Mouse (Mus musculus) left cerebral cortex, adult 18-20 months (tissue): ENCODE measurements around the gene Ost4. TPM values are rescaled to one million over a fixed set of nuclear protein-coding genes. Genes with fewer than 3 reads are reported as not detected.

Experiments used
- DNase-seq, 2 experiments: peaks; one replicate each; pipeline ENCODE4 v3.0.0; 2021 to 2022; ENCODE audit warnings: low spot score in 2 of 2, mixed read lengths in 1 of 2
- total RNA-seq, 2 experiments: library from RNA; stranded (reverse); gene quantifications; 2 replicates each; pipeline ENCODE4 v1.2.3; 2021

Ost4 gene
- total RNA-seq, 2 experiments from 2014 or later = 103 to 111 TPM

DNA sequence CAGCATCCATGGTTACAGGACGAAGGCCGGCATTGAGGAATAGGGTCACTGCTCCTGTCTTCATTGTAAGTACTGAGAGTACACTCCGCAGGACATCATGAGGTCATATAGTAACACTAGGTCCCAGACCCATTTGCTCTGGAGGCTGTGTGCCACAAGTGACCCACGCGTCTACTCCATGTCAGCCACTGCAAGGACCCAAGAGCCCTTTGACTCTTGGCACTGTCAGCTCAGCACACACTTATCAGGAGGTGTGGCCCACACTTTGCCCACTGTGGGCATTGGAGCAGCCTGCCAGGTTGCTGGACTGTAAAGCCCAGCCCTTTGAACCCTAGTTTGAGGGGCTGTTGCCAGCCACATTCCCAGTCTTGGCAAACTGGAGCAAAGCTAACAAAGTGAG, 17.6 kb upstream of the Ost4 start:
- no peak for DNase-seq

DNA sequence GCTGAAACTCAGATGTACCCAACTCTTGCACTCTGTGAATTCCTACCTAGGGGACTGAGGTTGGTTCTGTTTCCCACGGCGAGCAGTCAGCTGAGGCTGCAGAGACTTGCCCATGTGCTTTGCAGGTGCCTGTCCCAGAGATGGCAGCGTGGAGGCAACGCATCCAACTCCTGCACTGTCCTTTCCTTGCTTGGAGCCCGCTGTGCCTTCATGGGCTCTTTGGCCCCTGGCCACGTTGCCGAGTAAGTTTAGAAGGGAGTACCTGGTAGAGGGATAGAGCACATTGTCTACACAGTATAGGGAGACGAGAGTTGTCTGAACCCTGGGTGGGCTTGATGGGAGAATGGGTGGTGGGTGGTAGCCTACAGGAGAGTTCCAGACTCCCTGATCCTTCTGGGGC, 17.0 kb upstream of the Ost4 start:
- no peak for DNase-seq

DNA sequence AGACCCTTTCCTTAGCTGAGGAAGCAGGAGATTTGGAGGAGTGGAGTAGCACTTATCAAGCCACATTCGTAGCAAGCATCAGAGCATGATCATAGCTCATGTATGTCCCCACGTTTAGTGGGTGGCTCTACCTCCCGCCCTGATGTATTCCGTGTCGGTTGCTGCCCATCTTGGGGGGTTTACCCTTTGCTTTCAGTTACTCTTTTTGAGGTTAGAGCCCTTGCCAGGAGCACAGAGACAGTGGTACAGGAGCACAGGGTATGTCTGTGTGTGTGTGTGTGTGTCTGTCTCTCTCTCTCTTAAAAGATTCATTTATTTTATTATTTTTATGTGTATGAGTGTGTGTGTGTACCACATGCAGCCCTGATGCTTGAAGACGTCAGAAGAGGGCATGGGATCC, 15.5 kb upstream of the Ost4 start:
- DNase-seq = no peak

DNA sequence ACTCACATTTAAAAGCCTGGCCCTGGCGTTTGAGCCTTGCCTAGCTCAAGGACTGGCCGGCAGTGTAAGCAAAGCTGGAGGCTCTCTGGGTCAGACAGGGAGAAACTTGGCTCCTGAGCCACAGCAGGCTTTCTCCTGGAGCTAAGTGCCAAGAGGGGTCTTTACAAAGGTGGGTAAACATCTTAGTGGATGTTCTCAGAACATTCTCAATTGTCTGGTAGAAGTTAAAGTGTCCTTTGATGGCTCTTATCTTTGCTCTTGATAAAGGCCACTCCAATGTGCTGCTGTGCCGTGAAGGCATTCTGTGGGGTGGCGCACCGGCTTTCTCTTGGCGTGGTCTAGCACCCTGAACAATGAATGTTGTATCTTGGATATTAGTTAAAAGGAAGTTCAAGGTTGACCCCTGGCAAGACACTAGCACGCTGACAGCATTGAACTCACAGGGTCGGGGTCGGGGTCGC, 15.0 kb upstream of the Ost4 start:
- no peak for DNase-seq

DNA sequence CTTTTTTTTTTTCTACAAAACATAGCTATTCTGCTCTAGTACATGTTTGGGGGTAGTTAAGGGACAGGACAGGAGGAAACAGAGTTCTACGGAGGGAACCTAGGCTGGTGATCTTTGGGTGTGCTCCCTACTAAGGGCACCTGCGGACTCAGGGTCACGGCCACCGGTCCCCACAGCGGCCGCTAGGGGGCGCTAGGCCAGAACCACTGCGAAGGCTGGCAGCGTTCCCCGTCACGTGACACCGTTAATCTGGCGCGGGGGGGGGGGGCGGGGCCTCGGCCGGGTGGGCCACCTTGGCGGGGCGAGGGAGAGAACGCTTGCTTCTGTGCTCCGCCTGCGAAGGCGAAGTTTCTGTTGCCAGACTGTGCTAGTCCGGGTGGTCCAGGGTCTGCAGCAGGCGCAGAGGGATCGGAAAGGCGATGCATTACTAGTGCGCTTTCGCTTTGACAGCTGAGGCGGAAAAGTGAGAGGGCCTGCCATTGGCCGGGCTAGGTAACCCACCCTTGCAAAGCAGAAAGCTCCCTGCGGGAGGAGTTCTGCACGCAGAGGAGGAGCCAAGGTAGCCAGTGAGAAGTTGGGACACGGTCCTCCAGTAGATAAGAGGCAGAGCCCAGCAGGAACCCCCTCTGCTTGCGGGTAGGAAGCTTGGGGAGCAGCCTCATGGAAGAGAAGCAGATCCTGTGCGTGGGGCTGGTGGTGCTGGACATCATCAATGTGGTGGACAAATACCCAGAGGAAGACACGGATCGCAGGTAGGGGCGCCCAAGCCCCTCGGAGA, 13.9 kb upstream of the Ost4 start, which contains the start of gene Khk:
Gene Khk (plus strand): TSS at position 176 of the 778 bp plus-strand sequence.
- peak; percentile 87 to 94 for DNase-seq

GRCm38 (mm10) chr5:30920621-30921020, 13.0 kb upstream of the Ost4 start:
- no peak for DNase-seq

DNA sequence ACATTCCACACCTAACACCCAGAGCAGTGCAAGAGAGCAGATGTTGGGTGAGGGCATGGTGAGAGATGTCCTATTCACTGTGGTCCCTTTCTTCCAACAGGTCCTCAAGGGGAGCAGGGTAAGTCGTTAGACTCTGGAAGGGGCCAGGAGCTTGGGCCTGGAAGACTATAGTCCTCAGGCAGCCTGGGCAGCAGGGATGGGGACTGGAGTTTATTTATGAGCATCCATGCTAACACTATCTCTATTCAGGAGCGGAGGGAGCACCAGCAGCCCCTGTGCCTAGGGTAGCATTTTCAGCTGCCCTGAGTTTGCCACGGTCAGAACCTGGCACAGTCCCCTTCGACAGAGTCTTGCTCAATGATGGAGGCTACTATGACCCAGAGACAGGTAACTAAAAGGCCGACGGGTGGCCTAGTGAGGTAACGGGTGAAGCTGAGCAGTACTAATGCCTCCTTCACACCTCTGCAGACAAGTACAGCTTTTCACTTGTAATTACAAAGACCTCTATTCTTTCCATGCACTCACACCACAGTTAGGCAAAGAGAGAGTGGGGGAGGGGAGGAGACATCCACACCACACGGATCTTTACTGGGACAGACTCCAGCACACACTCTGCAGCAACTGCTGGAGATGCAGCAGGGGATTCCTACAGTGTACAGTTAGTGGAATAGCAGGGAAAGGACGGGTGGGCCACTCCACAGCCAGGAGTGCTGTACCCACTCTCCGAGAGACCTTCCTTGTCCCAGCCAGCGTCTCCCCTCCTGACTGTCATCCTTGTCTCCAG, 12.4 kb upstream of the Ost4 start:
- DNase-seq = no peak

- no peak for DNase-seq
These were observed 11.1 kb upstream of the Ost4 start for GRCm38 (mm10) chr5:30918691-30919090.

GRCm38 (mm10) chr5:30917891-30918670, 10.5 kb upstream of the Ost4 start:
- no peak for DNase-seq

GRCm38 (mm10) chr5:30917348-30917747, 9.8 kb upstream of the Ost4 start:
- DNase-seq = no peak

- no peak for DNase-seq
These were observed 9.3 kb upstream of the Ost4 start for GRCm38 (mm10) chr5:30916841-30917240.

- peak; percentile 80 to 90 for DNase-seq
These were observed 8.4 kb upstream of the Ost4 start for GRCm38 (mm10) chr5:30915974-30916433.

- no peak for DNase-seq
These were observed 7.9 kb upstream of the Ost4 start for GRCm38 (mm10) chr5:30915456-30915855.

GRCm38 (mm10) chr5:30914849-30915248, 7.3 kb upstream of the Ost4 start:
- DNase-seq = no peak

GRCm38 (mm10) chr5:30914101-30914635, 6.6 kb upstream of the Ost4 start:
- no peak for DNase-seq

DNA sequence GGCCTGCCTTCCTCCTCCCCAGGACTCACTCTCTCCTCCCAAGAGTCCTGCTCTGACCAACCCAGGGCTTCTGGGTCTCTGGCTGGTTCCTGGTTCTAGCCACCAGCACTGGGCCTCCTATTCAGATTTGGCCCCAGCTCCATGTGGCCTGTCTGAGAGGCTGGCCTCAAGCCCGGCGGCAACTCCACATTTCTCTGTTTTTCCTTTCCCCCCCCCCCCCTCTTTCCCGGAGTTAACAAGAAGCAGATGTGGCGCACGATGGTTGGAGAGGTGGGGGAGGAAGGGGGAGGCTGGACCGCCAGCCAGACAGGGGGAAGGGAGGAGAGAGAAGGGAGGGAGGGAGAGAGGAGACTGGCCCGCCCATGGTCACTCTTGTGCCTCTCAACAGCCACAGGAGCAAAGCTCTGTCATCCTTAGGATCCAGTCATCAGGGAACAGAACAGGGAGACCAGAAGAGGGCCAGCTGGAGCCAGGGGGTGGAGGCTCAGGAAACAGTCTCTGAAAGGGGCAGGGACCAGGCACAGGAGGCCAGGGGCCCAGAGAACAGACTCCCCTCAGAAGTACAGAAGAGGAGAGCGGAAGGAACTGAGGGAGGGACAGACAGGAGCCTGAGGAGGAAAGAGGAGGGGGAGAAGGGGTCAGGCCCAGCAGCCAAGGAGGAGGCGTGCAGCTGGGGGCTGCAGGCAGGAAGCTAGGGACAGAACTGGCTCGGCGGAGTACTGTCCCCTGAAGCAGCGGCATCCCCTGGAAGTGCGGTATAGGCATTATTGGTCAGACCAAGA, 5.7 kb upstream of the Ost4 start, which contains the start of gene Emilin1:
Gene Emilin1 (plus strand): TSS at position 343 of the 782 bp plus-strand sequence.
- DNase-seq = no peak

DNA sequence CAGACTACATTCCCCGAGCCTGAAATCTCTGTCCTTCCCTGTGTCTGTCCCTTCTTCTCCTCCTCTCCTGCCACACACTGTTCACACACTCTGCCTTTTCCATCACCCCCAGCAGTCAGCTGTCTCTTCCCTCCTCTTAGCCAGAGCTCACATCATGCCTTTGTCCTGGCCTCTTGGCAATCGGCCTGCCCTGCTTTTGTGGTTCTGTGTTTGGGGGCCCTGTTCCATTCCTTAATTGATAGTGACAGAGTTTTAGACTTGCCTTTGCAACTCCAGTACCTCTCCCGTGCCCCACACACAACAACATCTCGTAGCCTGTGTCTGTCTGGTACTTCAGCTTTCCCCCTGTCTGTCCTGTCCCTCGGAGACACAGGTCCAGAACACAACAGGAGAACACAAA, 4.6 kb upstream of the Ost4 start:
- no peak for DNase-seq

- no peak for DNase-seq
These were observed 2.9 kb upstream of the Ost4 start for GRCm38 (mm10) chr5:30910481-30910880.

DNA sequence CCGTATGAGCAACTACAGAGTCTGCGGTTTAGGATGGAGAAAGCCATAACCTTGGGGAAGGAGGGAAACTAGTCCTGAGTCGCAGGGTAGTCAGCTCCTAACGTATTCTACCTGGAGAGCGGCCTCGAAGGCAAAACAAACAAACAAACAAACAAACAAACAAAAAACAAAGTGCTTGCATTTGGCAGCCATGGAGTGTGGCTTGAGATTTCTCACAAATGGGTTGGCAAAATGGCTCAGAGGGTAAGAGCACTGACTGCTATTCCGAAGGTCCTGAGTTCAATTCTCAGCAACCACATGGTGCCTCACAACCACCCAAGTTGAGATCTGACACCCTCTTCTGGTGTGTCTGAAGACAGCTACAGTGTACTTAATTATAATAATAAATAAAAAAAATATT, 2.3 kb upstream of the Ost4 start:
- DNase-seq = no peak

DNA sequence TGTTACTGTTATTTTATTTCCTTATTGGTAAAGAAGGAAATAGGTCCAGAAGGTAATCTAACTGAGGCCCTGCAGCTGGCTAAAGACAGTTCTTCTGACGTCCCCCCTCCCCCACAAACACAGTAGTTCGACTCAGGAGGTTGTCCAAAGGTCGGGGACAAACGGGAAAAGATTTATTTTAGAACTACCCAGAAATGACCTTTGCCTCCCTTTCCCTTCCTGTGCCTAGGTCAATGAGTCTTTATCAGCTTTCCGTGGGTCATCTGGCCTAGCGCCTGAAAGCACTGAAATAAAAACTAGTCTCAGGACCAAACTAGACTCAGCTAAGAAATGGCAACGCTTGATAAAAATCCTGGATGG, 1.7 kb upstream of the Ost4 start:
- DNase-seq = no peak
